ENCODE assay signal across 29 mouse cellular contexts in genomic region chr7:4666871-4667270, GRCm38 (mm10). TPM values are rescaled to one million over a fixed set of nuclear protein-coding genes. Genes with fewer than 3 reads are reported as not detected.
DNase-seq lines count a peak whose midpoint lies in the region; ATAC-seq and TF ChIP-seq lines count a peak whose summit lies in the region.
"Had no signal": no experiment of that assay in that cellular context is flagged by ENCODE, and none has a peak within 500 bp of the region (broad histone marks: within the 10 kb centered on the region; RNA-seq: fewer than 3 reads in every experiment).

No protein-coding gene starts in this region.

- no peaks in the 10 kb centered on the region for H3K9me3 ChIP-seq in liver, embryonic 12.5 days (replicated peaks)
- no peaks in the 10 kb centered on the region for H3K9me3 ChIP-seq in forebrain, embryonic 15.5 days
- H3K9me3 ChIP-seq: embryonic facial prominence, embryonic 10.5 days; embryonic facial prominence, embryonic 13.5 days; forebrain, embryonic 12.5 days; hindbrain, embryonic 10.5 days; hindbrain, embryonic 13.5 days; intestine, embryonic 15.5 days had no signal

- no peaks in the 10 kb centered on the region for H3K4me1 ChIP-seq in liver, adult 2 months (ENCODE audit: control insufficient read depth, insufficient read depth, low read length)
- peaks cover 39% of the 10 kb centered on the region for H3K4me1 ChIP-seq in liver, embryonic 12.5 days
- no peaks in the 10 kb centered on the region for H3K4me1 ChIP-seq in forebrain, embryonic 15.5 days
- H3K4me1 ChIP-seq: embryonic facial prominence, embryonic 10.5 days; embryonic facial prominence, embryonic 13.5 days; forebrain, embryonic 12.5 days; hindbrain, embryonic 10.5 days; hindbrain, embryonic 13.5 days; intestine, embryonic 15.5 days had no signal

- peak; percentile 69 to 87 for DNase-seq in adrenal gland, adult (ENCODE audit: inconsistent age in 2 of 2, low spot score in 1 of 2)
- DNase-seq in adrenal gland, postnatal 4 days (ENCODE audit: low spot score in 2 of 2): no peak
- DNase-seq in liver, adult 2 months (ENCODE audit: extremely low read depth, low read depth, low spot score): peak; percentile 39
- peak; percentile 52 to 61 for DNase-seq in adrenal gland, postnatal 36 days
- DNase-seq: cerebellum, adult 11-12 months; cerebellum, adult 8-10 months; cerebellum, postnatal 10 days; cerebellum, postnatal 36 days; embryo, embryonic 11 days; gastrocnemius, postnatal 10 days; gastrocnemius, postnatal 36 days; kidney, adult 11 months had no signal

- TF ChIP-seq POLR2A in liver, adult 2 months (IDR thresholded peaks at IDR 0.05; ENCODE audit: extremely low read depth, insufficient read depth, low read length): no peak

- no peak overlapping the region for H3K4me3 ChIP-seq in liver, adult 2 months (ENCODE audit: insufficient read depth, low read depth, low read length)
- no peak overlapping the region for H3K4me3 ChIP-seq in liver, embryonic 12.5 days
- no peak overlapping the region for H3K4me3 ChIP-seq in forebrain, embryonic 15.5 days
- H3K4me3 ChIP-seq: embryonic facial prominence, embryonic 10.5 days; embryonic facial prominence, embryonic 13.5 days; erythroblast, embryonic 14.5 days; forebrain, embryonic 12.5 days; hindbrain, embryonic 10.5 days; hindbrain, embryonic 13.5 days; intestine, embryonic 15.5 days had no signal

- H3K79me2 ChIP-seq in liver, adult 2 months (ENCODE audit: control insufficient read depth, insufficient read depth, low read length): no peaks in the 10 kb centered on the region

- WGBS in liver, adult 2 months: 81% methylated on average over 5 of the region's 5 CpGs
- 87% methylated on average over 5 of the region's 5 CpGs for WGBS in liver, embryonic 12.5 days (ENCODE audit: insufficient replicate concordance)
- WGBS in forebrain, embryonic 15.5 days: 96% methylated on average over 5 of the region's 5 CpGs

- no peaks in the 10 kb centered on the region for H3K27me3 ChIP-seq in liver, adult 2 months (ENCODE audit: control insufficient read depth, insufficient read depth, low read length)
- H3K27me3 ChIP-seq in liver, embryonic 12.5 days (replicated peaks): no peaks in the 10 kb centered on the region
- no peaks in the 10 kb centered on the region for H3K27me3 ChIP-seq in forebrain, embryonic 15.5 days
- H3K27me3 ChIP-seq: embryonic facial prominence, embryonic 13.5 days; forebrain, embryonic 12.5 days; hindbrain, embryonic 13.5 days; intestine, embryonic 15.5 days had no signal

- no peak overlapping the region for H3K27ac ChIP-seq in liver, adult 2 months (replicated peaks; ENCODE audit: insufficient read depth, low read depth, low read length)
- no peak overlapping the region for H3K27ac ChIP-seq in liver, embryonic 12.5 days
- H3K27ac ChIP-seq in forebrain, embryonic 15.5 days (replicated peaks): no peak overlapping the region
- H3K27ac ChIP-seq: embryonic facial prominence, embryonic 10.5 days; embryonic facial prominence, embryonic 13.5 days; forebrain, embryonic 12.5 days; hindbrain, embryonic 10.5 days; hindbrain, embryonic 13.5 days; intestine, embryonic 15.5 days had no signal

- H3K4me2 ChIP-seq in liver, embryonic 12.5 days: no peak overlapping the region
- H3K4me2 ChIP-seq in forebrain, embryonic 15.5 days (replicated peaks): no peak overlapping the region
- H3K4me2 ChIP-seq: embryonic facial prominence, embryonic 13.5 days; forebrain, embryonic 12.5 days; heart, embryonic 11.5 days; hindbrain, embryonic 13.5 days; intestine, embryonic 15.5 days had no signal

- no peak for ATAC-seq in liver, embryonic 12.5 days
- no peak for ATAC-seq in forebrain, embryonic 15.5 days (replicated peaks)
- ATAC-seq: activated CD4-positive, CD25-positive, alpha-beta regulatory T cell, adult 4 months; forebrain, embryonic 16.5 days; hindbrain, embryonic 16.5 days; intestine, embryonic 15.5 days had no signal

- H3K9ac ChIP-seq in liver, adult 2 months (ENCODE audit: low read depth, low read length): no peak overlapping the region
- no peak overlapping the region for H3K9ac ChIP-seq in liver, embryonic 12.5 days
- no peak overlapping the region for H3K9ac ChIP-seq in forebrain, embryonic 15.5 days (replicated peaks)
- H3K9ac ChIP-seq: embryonic facial prominence, embryonic 13.5 days; forebrain, embryonic 12.5 days; hindbrain, embryonic 13.5 days; intestine, embryonic 15.5 days had no signal

- peaks cover 5% of the 10 kb centered on the region; the same call in 1 of the 2 replicates for H3K36me3 ChIP-seq in liver, adult 2 months (ENCODE audit: control insufficient read depth, insufficient read depth, low read length)
- H3K36me3 ChIP-seq in liver, embryonic 12.5 days: peaks cover 77% of the 10 kb centered on the region
- peaks cover 52% of the 10 kb centered on the region for H3K36me3 ChIP-seq in forebrain, embryonic 15.5 days

- TF ChIP-seq CTCF in liver, adult 2 months (IDR thresholded peaks at IDR 0.05; ENCODE audit: low read depth, low read length): no peak

RNA-seq across cellular contexts. Expression of gene Ppp6r1, which starts 8.1 kb away (rescaled TPM):
- total RNA-seq in adrenal gland, postnatal 4 days (2021): 100 to 1,000 TPM in 1 of 2 experiments, 10 to 100 TPM in 1; 98.4 to 103 TPM
- total RNA-seq in liver, adult 2 months (2014; rRNA removed): 47.6 and 54.2 TPM in 2 replicates
- polyA plus RNA-seq in liver, adult 2 months (2012; rRNA removed): 77.5 and 79.2 TPM in 2 replicates
- 12.0 and 12.7 TPM in 2 replicates for polyA plus RNA-seq in liver, embryonic 12.5 days (2016; fragmentation: Nextera tagmentation; extraction: Ambion mirVana)
- 10 to 100 TPM; 82.6 to 89.5 TPM for total RNA-seq in adrenal gland, postnatal 36 days (2021)
- 9.2 and 9.3 TPM in 2 replicates for polyA plus RNA-seq in forebrain, embryonic 15.5 days (2015; fragmentation: Nextera tagmentation; extraction: Ambion mirVana)

RNA-seq across cellular contexts. Expression of gene Hspbp1, which starts 18.0 kb away (rescaled TPM):
- total RNA-seq in adrenal gland, postnatal 4 days (2021): 10 to 100 TPM; 41.3 to 43.6 TPM
- 18.2 and 25.5 TPM in 2 replicates for total RNA-seq in liver, adult 2 months (2014; rRNA removed)
- 27.3 and 30.6 TPM in 2 replicates for polyA plus RNA-seq in liver, adult 2 months (2012; rRNA removed)
- polyA plus RNA-seq in liver, embryonic 12.5 days (2016; fragmentation: Nextera tagmentation; extraction: Ambion mirVana): 90.8 and 95.6 TPM in 2 replicates
- 10 to 100 TPM; 47.8 to 50.7 TPM for total RNA-seq in adrenal gland, postnatal 36 days (2021)
- 142 and 146 TPM in 2 replicates for polyA plus RNA-seq in forebrain, embryonic 15.5 days (2015; fragmentation: Nextera tagmentation; extraction: Ambion mirVana)

RNA-seq across cellular contexts. Expression of gene Brsk1, which starts 23.5 kb away (rescaled TPM):
- total RNA-seq in adrenal gland, postnatal 4 days (2021): 10 to 100 TPM; 14.4 to 17.0 TPM
- 0.07 and 0.09 TPM in 2 replicates for total RNA-seq in liver, adult 2 months (2014; rRNA removed)
- 0.27 and 0.40 TPM in 2 replicates for polyA plus RNA-seq in liver, adult 2 months (2012; rRNA removed)
- 0.19 and 0.29 TPM in 2 replicates for polyA plus RNA-seq in liver, embryonic 12.5 days (2016; fragmentation: Nextera tagmentation; extraction: Ambion mirVana)
- total RNA-seq in adrenal gland, postnatal 36 days (2021): 1 to 10 TPM; 6.6 to 8.0 TPM
- polyA plus RNA-seq in forebrain, embryonic 15.5 days (2015; fragmentation: Nextera tagmentation; extraction: Ambion mirVana): 6.7 and 7.9 TPM in 2 replicates
- total RNA-seq: granulocyte monocyte progenitor cell, adult 5-6 weeks had no signal
- polyA plus RNA-seq: activated CD4-positive, CD25-positive, alpha-beta regulatory T cell, adult 4 months had no signal

RNA-seq across cellular contexts. Expression of gene Tmem86b, which starts 35.6 kb away (rescaled TPM):
- total RNA-seq in adrenal gland, postnatal 4 days (2021): 10 to 100 TPM; 12.8 to 16.6 TPM
- 39.5 and 55.7 TPM in 2 replicates for total RNA-seq in liver, adult 2 months (2014; rRNA removed)
- 404 and 475 TPM in 2 replicates for polyA plus RNA-seq in liver, adult 2 months (2012; rRNA removed)
- 25.7 and 26.1 TPM in 2 replicates for polyA plus RNA-seq in liver, embryonic 12.5 days (2016; fragmentation: Nextera tagmentation; extraction: Ambion mirVana)
- 1 to 10 TPM; 5.9 to 8.2 TPM for total RNA-seq in adrenal gland, postnatal 36 days (2021)
- polyA plus RNA-seq in forebrain, embryonic 15.5 days (2015; fragmentation: Nextera tagmentation; extraction: Ambion mirVana): 2.7 and 3.1 TPM in 2 replicates

RNA-seq across cellular contexts. Expression of gene Tmem150b, which starts 58.2 kb away (rescaled TPM):
- under 1 TPM; 0.11 to 0.25 TPM for total RNA-seq in adrenal gland, postnatal 4 days (2021)
- total RNA-seq in liver, adult 2 months (2014; rRNA removed): 0.07 and 0.28 TPM in 2 replicates
- 0.19 and 0.44 TPM in 2 replicates for polyA plus RNA-seq in liver, adult 2 months (2012; rRNA removed)
- 0.08 and 0.12 TPM in 2 replicates for polyA plus RNA-seq in liver, embryonic 12.5 days (2016; fragmentation: Nextera tagmentation; extraction: Ambion mirVana)
- total RNA-seq in adrenal gland, postnatal 36 days (2021): under 1 TPM; 0.16 to 0.43 TPM
- 0.08 and 0.24 TPM in 2 replicates for polyA plus RNA-seq in forebrain, embryonic 15.5 days (2015; fragmentation: Nextera tagmentation; extraction: Ambion mirVana)
- total RNA-seq: gastrocnemius, adult 18-20 months; gastrocnemius, postnatal 36 days had no signal
- polyA plus RNA-seq: activated CD4-positive, CD25-positive, alpha-beta regulatory T cell, adult 4 months; cortical plate, adult 2 months; erythroblast, embryonic 14.5 days; heart, embryonic 11.5 days; heart, postnatal 0 days had no signal

Comparison
In these comparisons a context has a peak if more than half of its experiments do, and no peak if none do; other contexts are left out.
1. DNase-seq: peak in adrenal gland, adult (2 of 2), liver, adult 2 months (single experiment) and adrenal gland, postnatal 36 days (2 of 2); none in adrenal gland, postnatal 4 days (0 of 2).